Mouse (Mus musculus) MEL (cell line): ENCODE measurements at regions not wholly inside any gene's neighbourhood (a gene's known extent, or its start where the extent isn't known, plus 50 kb on each side); places are given as distances from the start of the nearest gene placed in this dataset.

Experiments used
- CTCF ChIP-seq, 3 experiments: IDR thresholded peaks in 2 of 3; conservative IDR thresholded peaks in 1 of 3; 2 replicates each; pipeline ENCODE4 v1.5.1; 2011 to 2012; ENCODE audit warnings: low read length in 3 of 3, low read depth in 2 of 3, mild to moderate bottlenecking in 2 of 3, improper control_type of control experiment in 1 of 3, inconsistent platforms in 1 of 3, mixed read lengths in 1 of 3, moderate library complexity in 1 of 3; ENCODE audit not compliant: control insufficient read depth in 1 of 3, insufficient read depth in 1 of 3, poor library complexity in 1 of 3, severe bottlenecking in 1 of 3
- EP300 ChIP-seq, 2 experiments: IDR thresholded peaks; 2 replicates each; pipeline ENCODE4 v1.6.1; 2011; ENCODE audit warnings: improper control_type of control experiment in 2 of 2, low read length in 2 of 2, low read depth in 1 of 2, mild to moderate bottlenecking in 1 of 2
- MYB ChIP-seq: IDR thresholded peaks from 2 replicates; pipeline ENCODE4 v1.6.1; 2011; ENCODE audit warnings: mild to moderate bottlenecking, low read depth, low read length, improper control_type of control experiment
- POLR2A ChIP-seq, 2 experiments: IDR thresholded peaks; 2 replicates each; pipeline ENCODE4 v1.6.1; 2011 to 2012; ENCODE audit warnings: low read length in 2 of 2, mild to moderate bottlenecking in 2 of 2, control low read depth in 1 of 2, improper control_type of control experiment in 1 of 2, low read depth in 1 of 2, moderate library complexity in 1 of 2; ENCODE audit not compliant: control insufficient read depth in 1 of 2, insufficient read depth in 1 of 2, poor library complexity in 1 of 2
- RAD21 ChIP-seq: IDR thresholded peaks from 2 replicates; pipeline ENCODE4 v1.6.1; 2011; ENCODE audit warnings: mild to moderate bottlenecking, low read depth, low read length, improper control_type of control experiment
- USF1 ChIP-seq: IDR thresholded peaks from 2 replicates; pipeline ENCODE4 v1.6.1; 2014; ENCODE audit warnings: low read depth, mild to moderate bottlenecking, inconsistent platforms, low read length, improper control_type of control experiment, moderate library complexity

GRCm38 (mm10) chr6:24233626-24234025 is 65.7 kb upstream of the Slc13a1 start:
- TF ChIP-seq CTCF (IDR thresholded peaks at IDR 0.05 in 2 of 3, conservative IDR thresholded peaks at IDR 0.05 in 1 of 3; ENCODE audit: control insufficient read depth in 1 of 3, insufficient read depth in 1 of 3, low read depth in 2 of 3, low read length in 3 of 3, poor library complexity in 1 of 3, severe bottlenecking in 1 of 3) (no peak), MYB (no peak), RAD21 (no peak), POLR2A (IDR thresholded peaks at IDR 0.05; ENCODE audit: control insufficient read depth in 1 of 2, insufficient read depth in 1 of 2, low read depth in 1 of 2, low read length in 2 of 2, poor library complexity in 1 of 2) (no peak), USF1 (no peak), EP300 (IDR thresholded peaks at IDR 0.05; ENCODE audit: low read depth in 1 of 2, low read length in 2 of 2) (no peak)
